Mouse (Mus musculus): ENCODE data around the gene Pde4c. TPM values are rescaled to one million over a fixed set of nuclear protein-coding genes. Genes with fewer than 3 reads are reported as not detected.

Pde4c gene
- polyA plus RNA-seq, 1 experiment from 2014 or later, result 0.45 TPM

DNA sequence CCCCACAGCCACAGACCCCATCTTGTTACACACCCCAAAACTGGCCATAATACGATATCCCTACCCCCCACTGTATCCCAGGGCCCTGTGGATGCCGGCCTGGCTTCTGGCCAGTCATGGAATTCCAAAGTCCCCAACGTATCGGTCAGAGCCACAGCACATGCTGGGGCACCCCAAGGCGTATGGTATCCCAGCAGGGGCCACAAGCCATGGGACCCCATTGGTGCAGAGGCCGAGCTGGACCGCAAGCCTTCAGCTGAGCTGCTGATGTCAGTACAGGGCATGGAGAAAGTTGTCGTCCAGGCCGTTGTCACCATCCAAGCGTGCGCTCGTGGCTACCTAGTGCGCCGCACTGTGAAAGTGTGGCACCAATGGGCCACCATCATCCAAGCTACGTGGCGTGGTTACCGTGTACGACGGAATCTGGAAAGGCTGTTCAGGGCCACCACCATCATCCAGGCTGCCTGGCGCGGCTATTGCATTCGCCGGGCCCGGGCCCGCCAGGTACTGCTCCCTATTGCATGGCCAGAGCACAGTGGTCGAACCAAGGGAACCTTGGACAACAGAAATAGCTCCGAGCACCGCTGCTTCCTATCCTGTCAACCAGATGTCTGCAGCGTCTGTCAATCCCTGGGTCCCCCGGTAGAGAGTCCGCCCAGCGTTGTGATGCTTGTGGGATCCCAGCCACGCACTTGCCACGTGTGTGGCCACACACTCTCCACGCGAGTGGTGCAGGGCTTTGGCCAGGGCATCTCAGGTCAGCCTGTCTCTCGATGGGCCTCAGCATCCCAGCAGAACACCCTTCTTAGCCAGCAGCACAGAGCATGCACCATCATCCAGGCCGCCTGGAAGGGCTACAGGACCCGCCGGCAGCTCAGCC, 6.8 kb upstream of the Pde4c start:
- DNase-seq (ENCODE audit: low spot score), result no peak
- peaks cover 59% of the 10 kb centered on the region for H3K27me3 ChIP-seq (ENCODE audit: insufficient read depth, poor library complexity, severe bottlenecking)
- 73% methylated on average over 40 of the region's 40 CpGs for WGBS
- peaks cover 4% of the 10 kb centered on the region; the same call in 1 of the 2 replicates for H3K4me1 ChIP-seq
- no peaks in the 10 kb centered on the region for H3K9me3 ChIP-seq
- no peak overlapping the region; the same call in 1 of the 2 replicates for H3K4me3 ChIP-seq
- no peaks in the 10 kb centered on the region for H3K36me3 ChIP-seq
- no peak overlapping the region for H3K27ac ChIP-seq

DNA sequence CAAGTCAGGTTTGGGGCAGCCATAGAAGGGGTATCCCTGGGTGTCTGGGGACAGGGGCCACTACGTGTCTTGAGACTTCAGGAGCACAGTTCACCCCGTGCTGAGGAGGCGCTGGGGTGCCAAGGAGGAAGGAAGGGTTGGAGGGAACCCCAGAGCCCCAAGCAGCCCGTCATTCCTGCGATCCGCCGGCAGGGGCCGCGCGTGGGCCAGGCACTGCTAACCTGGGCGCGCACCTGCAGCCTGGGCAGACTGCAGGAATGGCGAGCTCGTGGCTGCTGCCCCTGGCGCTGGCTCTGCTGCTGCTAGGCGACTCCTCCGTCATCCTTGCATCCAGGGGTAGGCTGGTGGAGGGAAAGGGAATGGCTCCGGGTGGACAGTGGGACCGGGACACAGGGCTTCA, 5.2 kb upstream of the Pde4c start, which contains the start of gene Gm3336:
Gm3336 (plus strand) TSS at position 247 of the 400 bp plus-strand sequence.
- H3K27me3 ChIP-seq (ENCODE audit: insufficient read depth, poor library complexity, severe bottlenecking), result peaks cover 56% of the 10 kb centered on the region
- H3K36me3 ChIP-seq, result no peaks in the 10 kb centered on the region
- no peak within 1 kb of the TSS for H3K4me3 ChIP-seq
- no peak for DNase-seq (ENCODE audit: low spot score)
- no peaks in the 10 kb centered on the region for H3K9me3 ChIP-seq
- WGBS, result 2% methylated on average over 19 of the region's 19 CpGs
- no peak within 1 kb of the TSS for H3K27ac ChIP-seq
- peaks cover 7% of the 10 kb centered on the region; the same call in 1 of the 2 replicates for H3K4me1 ChIP-seq

DNA sequence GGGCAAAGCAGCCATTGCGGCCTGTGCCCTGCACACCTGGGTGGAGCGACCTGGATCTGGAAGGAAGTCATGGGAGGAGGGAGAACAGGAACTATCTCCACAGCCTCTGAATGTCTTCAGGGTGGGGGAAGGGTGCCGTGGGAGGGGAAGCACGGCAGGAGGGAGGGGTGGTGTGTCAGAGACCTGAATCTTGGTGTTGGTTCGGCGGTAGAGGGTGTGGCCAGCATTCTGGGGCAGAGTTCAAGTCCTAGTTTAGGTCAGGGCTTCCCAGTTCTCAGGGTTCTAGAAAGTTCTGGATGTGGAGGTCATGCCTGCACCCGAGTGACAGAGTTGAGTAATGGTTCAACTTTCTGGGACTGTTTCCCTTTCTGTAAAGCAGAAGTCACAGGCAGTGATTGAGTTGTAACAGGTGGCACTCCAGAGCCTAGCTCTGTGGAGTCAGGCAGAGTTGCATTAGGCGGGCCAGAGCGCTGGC, 3.7 kb upstream of the Pde4c start:
- Histone ChIP-seq H3K9me3 (no peaks in the 10 kb centered on the region), H3K27ac (no peak overlapping the region), H3K4me3 (no peak overlapping the region), H3K36me3 (no peaks in the 10 kb centered on the region), H3K27me3 (ENCODE audit: insufficient read depth, poor library complexity, severe bottlenecking) (peaks cover 54% of the 10 kb centered on the region), H3K4me1 (peaks cover 17% of the 10 kb centered on the region; the same call in 1 of the 2 replicates)
- 53% methylated on average over 9 of the region's 9 CpGs for WGBS
- DNase-seq (ENCODE audit: low spot score), result no peak

- Histone ChIP-seq H3K27me3 (ENCODE audit: insufficient read depth, poor library complexity, severe bottlenecking) (peaks cover 53% of the 10 kb centered on the region), H3K9me3 (no peaks in the 10 kb centered on the region), H3K4me1 (peaks cover 17% of the 10 kb centered on the region; the same call in 1 of the 2 replicates), H3K4me3 (no peak overlapping the region), H3K36me3 (no peaks in the 10 kb centered on the region), H3K27ac (no peak overlapping the region)
- DNase-seq (ENCODE audit: low spot score), result no peak
- 6% methylated on average over 3 of the region's 3 CpGs for WGBS
These were observed 2.8 kb upstream of the Pde4c start for GRCm38 (mm10) chr8:70720739-70721138.

DNA sequence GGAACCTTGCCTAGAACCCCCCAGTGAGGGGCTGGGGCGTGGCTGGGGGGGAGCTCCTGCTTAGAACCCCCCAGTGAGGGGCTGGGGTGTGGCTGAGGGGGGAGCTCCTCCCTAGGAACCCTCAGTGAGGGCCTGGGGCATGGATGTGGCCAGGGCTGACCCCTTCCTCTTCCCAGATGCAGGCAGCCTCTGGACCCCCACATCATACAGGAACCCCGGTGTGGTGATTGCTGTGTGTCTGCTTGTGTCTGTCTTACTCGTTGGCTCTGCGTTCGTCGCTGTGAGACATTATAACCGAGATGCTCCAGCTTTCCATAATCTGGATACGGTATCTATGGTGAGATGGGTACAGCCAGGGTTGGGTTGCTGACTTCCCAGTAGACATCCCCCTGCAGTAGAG, 1.9 kb upstream of the Pde4c start:
- H3K27me3 ChIP-seq (ENCODE audit: insufficient read depth, poor library complexity, severe bottlenecking), result peaks cover 55% of the 10 kb centered on the region
- no peaks in the 10 kb centered on the region for H3K9me3 ChIP-seq
- 80% methylated on average over 8 of the region's 8 CpGs for WGBS
- DNase-seq (ENCODE audit: low spot score), result no peak
- H3K27ac ChIP-seq, result no peak overlapping the region
- no peaks in the 10 kb centered on the region for H3K36me3 ChIP-seq
- H3K4me3 ChIP-seq, result no peak overlapping the region
- H3K4me1 ChIP-seq, result peaks cover 17% of the 10 kb centered on the region; the same call in 1 of the 2 replicates

- Histone ChIP-seq H3K36me3 (no peaks in the 10 kb centered on the region), H3K4me1 (peaks cover 13% of the 10 kb centered on the region; the same call in 1 of the 2 replicates), H3K4me3 (no peak overlapping the region), H3K9me3 (no peaks in the 10 kb centered on the region), H3K27ac (peak overlapping the region; percentile 24; the same call in 1 of the 2 replicates), H3K27me3 (ENCODE audit: insufficient read depth, poor library complexity, severe bottlenecking) (peaks cover 61% of the 10 kb centered on the region)
- no peak for DNase-seq (ENCODE audit: low spot score)
- 69% methylated on average over 12 of the region's 12 CpGs for WGBS
These were observed 696 bp downstream of the Pde4c start for GRCm38 (mm10) chr8:70724216-70724615.

GRCm38 (mm10) chr8:70725792-70726447, 2.4 kb downstream of the Pde4c start:
- peaks cover 65% of the 10 kb centered on the region for H3K27me3 ChIP-seq (ENCODE audit: insufficient read depth, poor library complexity, severe bottlenecking)
- WGBS, result 18% methylated on average over 14 of the region's 14 CpGs
- no peak overlapping the region for H3K27ac ChIP-seq

GRCm38 (mm10) chr8:70726721-70727120, 3.2 kb downstream of the Pde4c start:
- DNase-seq (ENCODE audit: low spot score), result no peak
- Histone ChIP-seq H3K4me1 (peaks cover 20% of the 10 kb centered on the region), H3K27ac (no peak overlapping the region), H3K36me3 (no peaks in the 10 kb centered on the region), H3K9me3 (no peaks in the 10 kb centered on the region), H3K4me3 (no peak overlapping the region), H3K27me3 (ENCODE audit: insufficient read depth, poor library complexity, severe bottlenecking) (peaks cover 66% of the 10 kb centered on the region)
- WGBS, result 46% methylated on average over 11 of the region's 11 CpGs

More at GRCm38 (mm10) chr8:70725792-70726447, 2.4 kb downstream of the Pde4c start:
- Histone ChIP-seq H3K36me3 (no peaks in the 10 kb centered on the region), H3K9me3 (no peaks in the 10 kb centered on the region), H3K4me1 (peaks cover 20% of the 10 kb centered on the region), H3K4me3 (no peak overlapping the region)
- DNase-seq (ENCODE audit: low spot score), result no peak

- peak overlapping the region; percentile 53 for H3K4me3 ChIP-seq
- no peaks in the 10 kb centered on the region for H3K36me3 ChIP-seq
- DNase-seq (ENCODE audit: low spot score), result no peak
- peaks cover 77% of the 10 kb centered on the region for H3K27me3 ChIP-seq (ENCODE audit: insufficient read depth, poor library complexity, severe bottlenecking)
- H3K4me1 ChIP-seq, result peaks cover 7% of the 10 kb centered on the region
- H3K9me3 ChIP-seq, result no peaks in the 10 kb centered on the region
- WGBS, result 4% methylated on average over 34 of the region's 34 CpGs
- no peak overlapping the region for H3K27ac ChIP-seq
These were observed 6.4 kb downstream of the Pde4c start for GRCm38 (mm10) chr8:70729808-70730475.

DNA sequence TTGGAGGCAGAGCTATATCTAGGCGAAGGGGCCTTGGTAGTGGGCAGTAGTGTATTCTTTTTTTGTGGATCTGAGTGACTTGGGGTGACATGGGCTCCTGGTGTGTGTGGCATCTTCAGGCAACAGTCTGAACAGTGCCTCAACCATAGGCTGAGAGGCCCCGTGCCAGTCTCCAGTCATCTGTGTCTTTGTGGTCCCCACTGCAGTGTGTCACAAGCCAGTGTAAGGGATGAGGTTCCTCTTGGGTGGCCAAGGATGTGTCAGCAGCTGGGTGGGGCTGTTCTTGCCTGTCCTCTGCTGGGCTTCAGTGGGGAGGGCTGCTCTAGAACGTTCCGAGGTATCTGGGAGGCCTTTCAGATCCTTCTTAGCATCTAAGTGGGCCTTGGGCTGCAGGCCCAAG, 7.4 kb downstream of the Pde4c start:
- Histone ChIP-seq H3K4me3 (no peak overlapping the region), H3K27ac (no peak overlapping the region; the same call in 1 of the 2 replicates), H3K4me1 (peaks cover 7% of the 10 kb centered on the region), H3K9me3 (no peaks in the 10 kb centered on the region), H3K36me3 (no peaks in the 10 kb centered on the region), H3K27me3 (ENCODE audit: insufficient read depth, poor library complexity, severe bottlenecking) (peaks cover 74% of the 10 kb centered on the region)
- WGBS, result 86% methylated on average over 4 of the region's 4 CpGs
- DNase-seq (ENCODE audit: low spot score), result no peak

- Histone ChIP-seq H3K4me1 (peaks cover 20% of the 10 kb centered on the region), H3K36me3 (no peaks in the 10 kb centered on the region), H3K27ac (no peak overlapping the region), H3K9me3 (no peaks in the 10 kb centered on the region), H3K4me3 (no peak overlapping the region), H3K27me3 (ENCODE audit: insufficient read depth, poor library complexity, severe bottlenecking) (peaks cover 42% of the 10 kb centered on the region)
- WGBS, result 63% methylated on average over 5 of the region's 5 CpGs
- no peak for DNase-seq (ENCODE audit: low spot score)
These were observed 14.2 kb downstream of the Pde4c start for GRCm38 (mm10) chr8:70737705-70738104.

GRCm38 (mm10) chr8:70738211-70738610, 14.7 kb downstream of the Pde4c start:
- DNase-seq (ENCODE audit: low spot score), result no peak
- Histone ChIP-seq H3K36me3 (no peaks in the 10 kb centered on the region), H3K9me3 (no peaks in the 10 kb centered on the region), H3K27me3 (ENCODE audit: insufficient read depth, poor library complexity, severe bottlenecking) (peaks cover 42% of the 10 kb centered on the region), H3K4me3 (no peak overlapping the region), H3K4me1 (peaks cover 25% of the 10 kb centered on the region), H3K27ac (no peak overlapping the region)
- 43% methylated on average over 3 of the region's 3 CpGs for WGBS
